Mouse (Mus musculus): ENCODE data around the gene Hemk1.

DNA sequence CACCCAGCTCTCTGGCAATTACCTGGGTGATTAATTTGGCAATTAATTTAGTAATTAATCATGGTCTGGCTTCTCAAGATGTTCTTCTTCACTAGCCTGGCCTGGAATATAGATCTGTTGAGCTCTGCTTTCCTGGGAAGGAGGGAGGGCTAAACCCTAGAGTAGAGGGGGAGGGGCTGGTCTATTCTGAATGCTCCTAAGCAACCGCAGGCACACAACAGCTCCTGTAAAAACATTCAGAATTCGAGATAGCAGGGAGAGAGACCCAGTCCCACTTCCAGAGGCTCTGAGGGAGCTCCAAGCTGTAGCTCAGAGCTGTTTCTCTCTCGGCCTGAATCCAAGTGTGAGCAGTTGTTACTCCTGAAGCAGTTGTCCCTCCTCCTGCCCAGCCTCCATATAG lies 22.8 kb upstream of the Hemk1 start:
- TF ChIP-seq CTCF (IDR thresholded peaks at IDR 0.05; ENCODE audit: extremely low read depth, insufficient read depth, low read length), result no peak
- TF ChIP-seq POLR2A (IDR thresholded peaks at IDR 0.05; ENCODE audit: extremely low read depth, insufficient read depth, low read length), result no peak
